Mouse (Mus musculus) intestine, embryonic 14.5 days (tissue): ENCODE measurements around the gene Cry2. TPM values are rescaled to one million over a fixed set of nuclear protein-coding genes. Genes with fewer than 3 reads are reported as not detected.
"Not testable (repeated sequence)": the region's sequence is repeated elsewhere in the genome, so short reads cannot be mapped to it uniquely, and the experiment has no call there.

Experiments used
- ATAC-seq: fragments of 200-750 bp; cut with Nextera tagmentation; replicated peaks from 2 replicates; pipeline ENCODE4 v1.8.0; 2017; ENCODE audit warnings: low read depth, moderate number of reproducible peaks, moderate TSS enrichment, moderate library complexity; ENCODE audit not compliant: low FRiP score, low TSS enrichment
- DNase-seq: peaks from one replicate; pipeline ENCODE4 v3.0.0-alpha.2; 2018; ENCODE audit warnings: low spot score
- H3K27ac ChIP-seq: fragments of 300-500 bp; sonication (generic); 2 replicates; pipeline ENCODE4 v1.5.1; 2014; ENCODE audit warnings: low read depth, mild to moderate bottlenecking, control low read depth
- H3K27me3 ChIP-seq: fragments of 300-500 bp; sonication (generic); replicated peaks from 2 replicates; pipeline ENCODE4 v1.6.1; 2014; ENCODE audit warnings: low read length, control low read depth; ENCODE audit not compliant: control insufficient read depth, insufficient read depth
- H3K36me3 ChIP-seq: fragments of 300-500 bp; sonication (generic); 2 replicates; pipeline ENCODE4 v1.6.1; 2014; ENCODE audit warnings: low read length, control low read depth; ENCODE audit not compliant: control insufficient read depth, insufficient read depth
- H3K4me1 ChIP-seq: fragments of 300-500 bp; sonication (generic); replicated peaks from 2 replicates; pipeline ENCODE4 v1.6.1; 2014; ENCODE audit warnings: low read length, control low read depth, mixed read lengths; ENCODE audit not compliant: control insufficient read depth, insufficient read depth
- H3K4me2 ChIP-seq: fragments of 300-500 bp; sonication (generic); 2 replicates; pipeline ENCODE4 v1.6.1; 2014; ENCODE audit warnings: low read length
- H3K4me3 ChIP-seq: fragments of 300-500 bp; sonication (generic); 2 replicates; pipeline ENCODE4 v1.5.1; 2014; ENCODE audit warnings: low read depth, low read length, control low read depth, mixed read lengths
- H3K9ac ChIP-seq: fragments of 300-500 bp; sonication (generic); 2 replicates; pipeline ENCODE4 v1.6.1; 2014; ENCODE audit warnings: mild to moderate bottlenecking, low read length
- H3K9me3 ChIP-seq: fragments of 300-500 bp; sonication (generic); 2 replicates; pipeline ENCODE4 v1.6.1; 2016; ENCODE audit warnings: low read length, control low read depth; ENCODE audit not compliant: control insufficient read depth
- WGBS: fragments of 180-500 bp; shearing (Covaris S2); extraction: QIAGEN DNeasy Blood & Tissue Kit; methylation state at CpG from one replicate; pipeline ENCODE4 v1.1.7; 2014; 5-methylcytosine and 5-hydroxymethylcytosine counted together
- polyA plus RNA-seq: library from polyadenylated mRNA; unstranded; fragments of >200 nt; fragmentation: Nextera tagmentation; extraction: Ambion mirVana; gene quantifications from 2 replicates; pipeline ENCODE4 v1.2.1, GENCODE M21; 2014

The Cry2 gene
- polyA plus RNA-seq = 16.7 and 18.2 TPM in 2 replicates

- Histone ChIP-seq H3K4me1 (peaks cover 36% of the 10 kb centered on the region), H3K27me3 (no peaks in the 10 kb centered on the region; the same call in 1 of the 2 replicates), H3K9me3 (no peaks in the 10 kb centered on the region), H3K9ac (peak within 1 kb of the TSS; percentile 81), H3K4me3 (peak within 1 kb of the TSS; percentile 94), H3K36me3 (no peaks in the 10 kb centered on the region), H3K27ac (no peak within 1 kb of the TSS; the same call in 1 of the 2 replicates), H3K4me2 (peak within 1 kb of the TSS; percentile 90)
- DNase-seq (peak; percentile 99), ATAC-seq (peak; percentile 98)
- under 1% methylated on average over 73 of the region's 76 CpGs for WGBS
These were observed at the start of gene Cry2 for GRCm38 (mm10) chr2:92433578-92434374. Cry2 (minus strand) TSS chr2:92434043.

- no peak overlapping the region for H3K4me2 ChIP-seq
- H3K36me3 ChIP-seq = no peaks in the 10 kb centered on the region
- WGBS = 36% methylated on average over 5 of the region's 5 CpGs
- H3K4me1 ChIP-seq = peaks cover 13% of the 10 kb centered on the region; the same call in 1 of the 2 replicates
- ATAC-seq = no peak
- H3K9me3 ChIP-seq = no peaks in the 10 kb centered on the region
- no peak for DNase-seq
- no peak overlapping the region for H3K27ac ChIP-seq
- H3K27me3 ChIP-seq = peaks cover 41% of the 10 kb centered on the region
- H3K4me3 ChIP-seq = no peak overlapping the region
- no peak overlapping the region for H3K9ac ChIP-seq
These were observed 49.7 kb upstream of the Cry2 start for GRCm38 (mm10) chr2:92483505-92483904.

DNA sequence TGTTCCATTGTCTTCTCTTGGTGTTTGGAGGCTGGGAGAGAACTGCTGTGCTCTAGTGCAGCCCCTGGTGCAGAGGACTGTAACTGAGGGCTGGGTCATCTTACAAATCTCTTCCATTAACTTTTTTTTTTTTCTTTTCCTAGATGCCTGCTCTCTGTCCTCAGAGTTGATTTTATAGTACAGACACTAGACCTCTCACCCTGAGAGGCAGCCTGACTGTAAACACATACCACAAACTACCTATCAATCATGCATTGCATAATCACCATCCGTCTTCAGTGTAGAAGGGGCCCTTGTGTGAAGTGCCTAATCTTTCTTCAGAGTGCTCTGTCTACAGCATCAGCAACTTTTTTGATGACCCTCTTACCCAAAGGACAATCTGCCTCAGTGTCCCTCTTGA is 48.7 kb upstream of the Cry2 start:
- WGBS = 23% methylated on average over 1 of the region's 1 CpGs
- DNase-seq (no peak), ATAC-seq (no peak)

DNA sequence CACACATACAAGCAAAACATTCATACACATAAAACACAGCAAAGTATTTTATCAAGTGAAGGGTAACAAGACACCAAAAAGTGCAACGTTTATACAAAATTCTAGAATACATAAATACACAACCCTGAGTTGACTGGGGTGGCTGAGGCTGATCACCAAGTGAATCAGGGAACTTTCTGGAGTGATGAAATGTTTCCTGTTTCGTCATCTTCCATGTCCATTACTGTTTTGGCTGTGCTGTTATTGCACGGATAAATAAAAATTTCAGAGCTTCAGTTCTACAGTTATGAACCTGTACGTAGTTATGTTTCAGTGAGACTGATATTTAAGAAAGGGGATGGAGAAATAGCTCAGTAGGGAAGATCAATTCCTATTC is 44.5 kb upstream of the Cry2 start:
- Histone ChIP-seq H3K9me3 (no peaks in the 10 kb centered on the region), H3K4me3 (no peak overlapping the region), H3K36me3 (no peaks in the 10 kb centered on the region), H3K9ac (no peak overlapping the region), H3K4me1 (0 out of 2 replicates have a peak, but pooled peaks cover 9% of the 10 kb centered on the region), H3K27ac (no peak overlapping the region), H3K27me3 (peaks cover 5% of the 10 kb centered on the region; the same call in 1 of the 2 replicates), H3K4me2 (no peak overlapping the region)
- ATAC-seq (no peak), DNase-seq (no peak)
- WGBS = 72% methylated on average over 4 of the region's 4 CpGs

More for the DNA sequence above, 48.7 kb upstream of the Cry2 start:
- H3K4me1 ChIP-seq = peaks cover 13% of the 10 kb centered on the region; the same call in 1 of the 2 replicates
- peaks cover 41% of the 10 kb centered on the region for H3K27me3 ChIP-seq
- H3K4me3 ChIP-seq = no peak overlapping the region
- no peak overlapping the region for H3K9ac ChIP-seq
- no peaks in the 10 kb centered on the region for H3K9me3 ChIP-seq
- H3K36me3 ChIP-seq = no peaks in the 10 kb centered on the region
- H3K27ac ChIP-seq = no peak overlapping the region
- H3K4me2 ChIP-seq = no peak overlapping the region

DNA sequence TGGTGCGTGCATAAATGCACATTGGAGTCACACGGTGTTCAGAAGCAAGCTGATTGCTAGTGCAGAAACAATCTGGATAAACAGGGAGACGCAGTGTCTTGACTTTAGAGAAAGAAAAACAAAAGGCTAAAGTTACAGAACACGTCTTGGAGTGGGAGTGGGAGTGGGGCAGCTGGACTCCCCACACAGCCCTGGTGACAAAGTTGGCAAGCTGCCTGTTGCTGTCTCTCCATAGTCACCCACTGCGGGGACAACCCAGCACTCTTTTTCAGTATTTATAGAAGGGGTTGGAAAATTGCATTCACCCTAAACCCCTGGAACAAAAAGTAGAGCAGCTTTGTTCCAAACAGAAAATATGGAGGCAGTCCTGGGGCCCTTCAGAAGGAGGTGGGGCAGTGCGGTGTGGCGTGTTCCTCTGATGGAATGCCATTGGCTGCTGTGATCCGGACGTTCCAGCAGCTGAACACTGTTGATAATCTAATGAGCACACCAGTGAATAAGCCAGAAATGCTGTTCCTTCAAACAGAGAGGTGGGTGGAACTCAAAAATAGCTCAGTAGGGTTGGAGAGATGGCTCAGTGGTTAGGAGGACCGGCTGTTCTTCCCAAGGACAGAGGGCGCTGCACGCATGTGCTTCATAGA is 43.9 kb upstream of the Cry2 start:
- 0 out of 2 replicates have a peak, but pooled peaks cover 8% of the 10 kb centered on the region for H3K4me1 ChIP-seq
- WGBS = 69% methylated on average over 12 of the region's 12 CpGs
- no peaks in the 10 kb centered on the region for H3K36me3 ChIP-seq
- no peak overlapping the region for H3K4me2 ChIP-seq
- DNase-seq = no peak
- H3K9ac ChIP-seq = no peak overlapping the region
- H3K27me3 ChIP-seq = no peaks in the 10 kb centered on the region
- H3K4me3 ChIP-seq = no peak overlapping the region
- no peak overlapping the region for H3K27ac ChIP-seq
- no peaks in the 10 kb centered on the region for H3K9me3 ChIP-seq
- ATAC-seq = no peak

DNA sequence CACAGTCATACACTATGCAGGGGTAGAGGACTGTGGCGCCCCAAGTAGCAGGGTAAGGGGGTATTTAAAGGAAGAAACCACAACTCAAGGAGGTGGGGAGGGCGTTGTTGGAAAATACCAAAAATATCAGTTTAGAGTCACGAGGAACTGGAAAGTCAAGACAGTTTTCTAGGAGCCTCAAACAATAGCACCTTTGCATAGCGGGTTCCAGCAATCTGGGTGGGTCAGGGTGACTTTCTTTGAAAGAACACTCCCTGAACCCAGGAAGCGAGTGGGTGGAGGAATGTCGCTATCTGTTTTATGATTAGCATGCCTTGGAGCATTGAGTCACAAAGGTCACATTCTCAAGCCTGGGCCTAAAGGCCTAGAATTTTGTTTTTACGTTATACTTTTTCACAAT is 42.7 kb upstream of the Cry2 start:
- not testable (repeated sequence) for ATAC-seq, H3K9me3 ChIP-seq, H3K4me2 ChIP-seq, H3K4me3 ChIP-seq, H3K27ac ChIP-seq, H3K36me3 ChIP-seq, DNase-seq, H3K9ac ChIP-seq, H3K4me1 ChIP-seq, H3K27me3 ChIP-seq
- WGBS = 79% methylated on average over 7 of the region's 7 CpGs

DNA sequence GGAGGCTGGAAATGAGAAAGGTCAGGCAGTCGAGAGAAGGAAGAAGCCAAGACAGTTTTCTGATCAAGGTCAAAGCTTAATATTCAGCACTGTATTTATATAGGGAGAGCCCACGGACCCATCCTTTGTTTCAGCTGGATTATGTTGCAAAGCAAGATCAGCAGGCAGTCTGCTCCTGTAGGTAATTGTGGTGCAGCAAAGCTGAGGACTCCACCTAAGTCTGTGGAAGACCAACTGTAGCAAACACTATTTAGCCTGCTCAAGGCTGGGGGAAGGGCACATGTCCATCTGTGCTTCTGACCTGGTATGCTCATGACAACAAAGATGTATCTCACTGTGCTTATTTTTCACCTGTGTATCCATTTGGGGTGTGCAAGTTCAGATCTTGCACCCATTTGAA is 41.9 kb upstream of the Cry2 start:
- ATAC-seq = no peak
- Histone ChIP-seq H3K4me2 (no peak overlapping the region), H3K36me3 (no peaks in the 10 kb centered on the region), H3K27me3 (no peaks in the 10 kb centered on the region), H3K4me3 (no peak overlapping the region), H3K4me1 (no peaks in the 10 kb centered on the region), H3K9me3 (no peaks in the 10 kb centered on the region), H3K27ac (no peak overlapping the region), H3K9ac (no peak overlapping the region)
- no peak for DNase-seq
- 70% methylated on average over 2 of the region's 2 CpGs for WGBS

DNA sequence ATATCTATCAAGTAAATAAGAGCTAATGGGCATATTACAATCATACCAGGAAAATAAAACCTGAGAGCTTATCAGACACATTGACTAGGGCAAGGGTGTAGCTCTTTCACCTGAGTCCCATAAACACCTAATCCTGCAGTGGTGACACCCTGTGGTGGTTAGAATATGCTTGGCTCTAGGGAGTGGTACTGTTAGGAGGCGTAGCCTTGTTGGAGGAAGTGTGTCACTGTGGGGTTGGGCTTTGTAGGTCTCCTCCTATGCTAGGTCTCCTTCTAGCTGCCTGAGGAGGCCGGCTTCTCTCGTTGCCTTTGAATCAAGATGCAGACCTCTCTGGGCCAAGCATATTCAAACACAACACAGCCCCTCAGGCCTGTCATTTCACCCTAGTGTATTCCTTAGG is 41.1 kb upstream of the Cry2 start:
- no peak for ATAC-seq
- H3K9me3 ChIP-seq = no peaks in the 10 kb centered on the region
- H3K27me3 ChIP-seq = no peaks in the 10 kb centered on the region
- H3K9ac ChIP-seq = no peak overlapping the region
- 72% methylated on average over 3 of the region's 3 CpGs for WGBS
- H3K4me1 ChIP-seq = no peaks in the 10 kb centered on the region
- H3K27ac ChIP-seq = no peak overlapping the region
- no peak for DNase-seq
- no peak overlapping the region for H3K4me3 ChIP-seq
- H3K4me2 ChIP-seq = no peak overlapping the region
- no peaks in the 10 kb centered on the region for H3K36me3 ChIP-seq
